Mouse (Mus musculus) hindbrain, embryonic 14.5 days (tissue): ENCODE results near the gene Dyrk3. TPM values are rescaled to one million over a fixed set of nuclear protein-coding genes. Genes with fewer than 3 reads are reported as not detected.

Source experiments
- ATAC-seq: fragments of 200-750 bp; cut with Nextera tagmentation; 2 replicates; pipeline ENCODE4 v1.8.0; 2017; ENCODE audit warnings: moderate number of reproducible peaks, mild to moderate bottlenecking, moderate TSS enrichment, moderate library complexity; ENCODE audit not compliant: low FRiP score
- DNase-seq: peaks from one replicate; pipeline ENCODE4 v3.0.0-alpha.2; 2015; ENCODE audit warnings: low spot score
- H3K27ac ChIP-seq: fragments of 300-500 bp; sonication (generic); 2 replicates; pipeline ENCODE4 v1.5.1; 2014; ENCODE audit warnings: mild to moderate bottlenecking, moderate library complexity
- H3K27me3 ChIP-seq: fragments of 300-500 bp; sonication (generic); 2 replicates; pipeline ENCODE4 v1.6.1; 2014; ENCODE audit warnings: mild to moderate bottlenecking, low read length, mixed read lengths; ENCODE audit not compliant: control insufficient read depth, insufficient read depth
- H3K36me3 ChIP-seq: fragments of 300-500 bp; sonication (generic); replicated peaks from 2 replicates; pipeline ENCODE4 v1.6.1; 2014; ENCODE audit not compliant: control insufficient read depth, insufficient read depth
- H3K4me1 ChIP-seq: fragments of 300-500 bp; sonication (generic); replicated peaks from 2 replicates; pipeline ENCODE4 v1.6.1; 2014; ENCODE audit warnings: antibody characterized with exemption, low read length, mixed read lengths; ENCODE audit not compliant: control insufficient read depth, insufficient read depth
- H3K4me2 ChIP-seq: fragments of 300-500 bp; sonication (generic); replicated peaks from 2 replicates; pipeline ENCODE4 v1.6.1; 2014; ENCODE audit warnings: mild to moderate bottlenecking, moderate library complexity
- H3K4me3 ChIP-seq: fragments of 300-500 bp; sonication (generic); replicated peaks from 2 replicates; pipeline ENCODE4 v1.5.1; 2014; ENCODE audit warnings: mild to moderate bottlenecking, low read length
- H3K9ac ChIP-seq: fragments of 300-500 bp; sonication (generic); 2 replicates; pipeline ENCODE4 v1.6.1; 2014
- H3K9me3 ChIP-seq: fragments of 300-500 bp; sonication (generic); 2 replicates; pipeline ENCODE4 v1.6.1; 2016; ENCODE audit warnings: low read length; ENCODE audit not compliant: control insufficient read depth
- WGBS: fragments of 180-500 bp; shearing (Covaris S2); extraction: QIAGEN DNeasy Blood & Tissue Kit; methylation state at CpG from one replicate; pipeline ENCODE4 v1.1.7; 2014; 5-methylcytosine and 5-hydroxymethylcytosine counted together
- polyA plus RNA-seq: library from polyadenylated mRNA; unstranded; fragments of >200 nt; fragmentation: Nextera tagmentation; extraction: Ambion mirVana; gene quantifications from 2 replicates; pipeline ENCODE4 v1.2.1, GENCODE M21; 2014

Dyrk3 gene
- polyA plus RNA-seq, 1 experiment from 2014 or later, result 14.8 TPM

- no peaks in the 10 kb centered on the region for H3K27me3 ChIP-seq
- H3K36me3 ChIP-seq, result peaks cover 52% of the 10 kb centered on the region
- no peak overlapping the region for H3K4me3 ChIP-seq
- H3K4me1 ChIP-seq, result no peaks in the 10 kb centered on the region
- H3K9ac ChIP-seq, result no peak overlapping the region
- no peak for ATAC-seq
- no peak for DNase-seq
- no peaks in the 10 kb centered on the region for H3K9me3 ChIP-seq
- WGBS, result 96% methylated on average over 7 of the region's 7 CpGs
- H3K4me2 ChIP-seq, result no peak overlapping the region
- H3K27ac ChIP-seq, result no peak overlapping the region
Measured at GRCm38 (mm10) chr1:131180386-131180785, 42.2 kb upstream of the Dyrk3 start.

- Histone ChIP-seq H3K4me2 (no peak overlapping the region), H3K9ac (no peak overlapping the region), H3K9me3 (no peaks in the 10 kb centered on the region), H3K36me3 (peaks cover 75% of the 10 kb centered on the region), H3K4me3 (no peak overlapping the region), H3K27ac (no peak overlapping the region), H3K4me1 (no peaks in the 10 kb centered on the region), H3K27me3 (no peaks in the 10 kb centered on the region)
- WGBS, result 91% methylated on average over 5 of the region's 5 CpGs
- DNase-seq (no peak), ATAC-seq (no peak)
Measured at GRCm38 (mm10) chr1:131178083-131178482, 39.9 kb upstream of the Dyrk3 start.

GRCm38 (mm10) chr1:131177249-131177648 lies 39.1 kb upstream of the Dyrk3 start:
- ATAC-seq (no peak), DNase-seq (no peak)
- 67% methylated on average over 4 of the region's 4 CpGs for WGBS
- H3K4me3 ChIP-seq, result no peak overlapping the region
- no peaks in the 10 kb centered on the region for H3K4me1 ChIP-seq
- peaks cover 83% of the 10 kb centered on the region for H3K36me3 ChIP-seq
- no peaks in the 10 kb centered on the region for H3K27me3 ChIP-seq
- no peak overlapping the region for H3K27ac ChIP-seq
- H3K9ac ChIP-seq, result no peak overlapping the region
- no peaks in the 10 kb centered on the region for H3K9me3 ChIP-seq
- H3K4me2 ChIP-seq, result no peak overlapping the region

GRCm38 (mm10) chr1:131175819-131176218 lies 37.7 kb upstream of the Dyrk3 start:
- no peak for ATAC-seq
- no peak overlapping the region for H3K9ac ChIP-seq
- no peak overlapping the region for H3K4me3 ChIP-seq
- DNase-seq, result no peak
- H3K9me3 ChIP-seq, result no peaks in the 10 kb centered on the region
- peaks cover 94% of the 10 kb centered on the region for H3K36me3 ChIP-seq
- no peaks in the 10 kb centered on the region for H3K4me1 ChIP-seq
- H3K27me3 ChIP-seq, result no peaks in the 10 kb centered on the region
- no peak overlapping the region for H3K4me2 ChIP-seq
- H3K27ac ChIP-seq, result no peak overlapping the region
- 96% methylated on average over 8 of the region's 8 CpGs for WGBS

- H3K9ac ChIP-seq, result no peak overlapping the region
- peaks cover 94% of the 10 kb centered on the region for H3K36me3 ChIP-seq
- WGBS, result 95% methylated on average over 1 of the region's 1 CpGs
Measured at GRCm38 (mm10) chr1:131175189-131175588, 37.0 kb upstream of the Dyrk3 start.

GRCm38 (mm10) chr1:131174299-131174861 lies 36.2 kb upstream of the Dyrk3 start:
- ATAC-seq (no peak), DNase-seq (no peak)
- no peak overlapping the region for H3K4me2 ChIP-seq
- no peak overlapping the region for H3K4me3 ChIP-seq
- no peaks in the 10 kb centered on the region for H3K9me3 ChIP-seq
- 91% methylated on average over 12 of the region's 12 CpGs for WGBS
- H3K4me1 ChIP-seq, result no peaks in the 10 kb centered on the region
- no peaks in the 10 kb centered on the region for H3K27me3 ChIP-seq
- peaks cover 94% of the 10 kb centered on the region for H3K36me3 ChIP-seq
- H3K9ac ChIP-seq, result no peak overlapping the region
- no peak overlapping the region for H3K27ac ChIP-seq

More at GRCm38 (mm10) chr1:131175189-131175588, 37.0 kb upstream of the Dyrk3 start:
- ATAC-seq, result no peak
- Histone ChIP-seq H3K4me2 (no peak overlapping the region), H3K4me1 (no peaks in the 10 kb centered on the region), H3K4me3 (no peak overlapping the region), H3K27me3 (no peaks in the 10 kb centered on the region), H3K27ac (no peak overlapping the region), H3K9me3 (no peaks in the 10 kb centered on the region)
- no peak for DNase-seq

- no peak overlapping the region for H3K4me3 ChIP-seq
- no peak for DNase-seq
- H3K9me3 ChIP-seq, result no peaks in the 10 kb centered on the region
- peaks cover 99% of the 10 kb centered on the region for H3K36me3 ChIP-seq
- H3K4me1 ChIP-seq, result no peaks in the 10 kb centered on the region
- no peaks in the 10 kb centered on the region for H3K27me3 ChIP-seq
- no peak overlapping the region for H3K4me2 ChIP-seq
- no peak for ATAC-seq
- H3K9ac ChIP-seq, result no peak overlapping the region
- H3K27ac ChIP-seq, result no peak overlapping the region
- 88% methylated on average over 6 of the region's 6 CpGs for WGBS
Measured at GRCm38 (mm10) chr1:131173809-131174208, 35.7 kb upstream of the Dyrk3 start.

- Histone ChIP-seq H3K9me3 (no peaks in the 10 kb centered on the region), H3K36me3 (peaks cover 99% of the 10 kb centered on the region), H3K4me3 (no peak overlapping the region), H3K4me1 (no peaks in the 10 kb centered on the region), H3K27ac (no peak overlapping the region), H3K9ac (no peak overlapping the region), H3K27me3 (no peaks in the 10 kb centered on the region), H3K4me2 (no peak overlapping the region)
- no peak for DNase-seq
- 91% methylated on average over 7 of the region's 7 CpGs for WGBS
- no peak for ATAC-seq
Measured at GRCm38 (mm10) chr1:131173001-131173400, 34.9 kb upstream of the Dyrk3 start.

- DNase-seq (no peak), ATAC-seq (no peak)
- no peaks in the 10 kb centered on the region for H3K27me3 ChIP-seq
- H3K4me3 ChIP-seq, result no peak overlapping the region
- 95% methylated on average over 10 of the region's 10 CpGs for WGBS
- H3K27ac ChIP-seq, result no peak overlapping the region
- no peaks in the 10 kb centered on the region for H3K4me1 ChIP-seq
- peaks cover 96% of the 10 kb centered on the region for H3K36me3 ChIP-seq
- H3K9me3 ChIP-seq, result no peaks in the 10 kb centered on the region
- H3K4me2 ChIP-seq, result no peak overlapping the region
- H3K9ac ChIP-seq, result no peak overlapping the region
Measured at GRCm38 (mm10) chr1:131167612-131168011, 29.5 kb upstream of the Dyrk3 start.

GRCm38 (mm10) chr1:131164427-131164826 lies 26.3 kb upstream of the Dyrk3 start:
- Histone ChIP-seq H3K27ac (no peak overlapping the region), H3K9ac (no peak overlapping the region), H3K4me2 (no peak overlapping the region), H3K27me3 (no peaks in the 10 kb centered on the region), H3K4me1 (no peaks in the 10 kb centered on the region), H3K9me3 (no peaks in the 10 kb centered on the region), H3K36me3 (peaks cover 87% of the 10 kb centered on the region), H3K4me3 (no peak overlapping the region)
- WGBS, result 96% methylated on average over 6 of the region's 6 CpGs
- no peak for DNase-seq
- no peak for ATAC-seq
